Mouse (Mus musculus) liver, embryonic 14 days (tissue): ENCODE measurements around the gene Gm42957. TPM values are rescaled to one million over a fixed set of nuclear protein-coding genes. Genes with fewer than 3 reads are reported as not detected.

Experiments used
- polyA plus RNA-seq: library from polyadenylated mRNA; depleted of rRNA; stranded (reverse); fragments of >200 nt; gene quantifications from 2 replicates; pipeline ENCODE4 v1.2.3, GENCODE M21; 2012; rRNA removed

Gm42957 gene
- polyA plus RNA-seq: 0.03 TPM in 2 replicates

GRCm38 (mm10) chr3:96634928-96635879 lies at the start of gene Gm42957, which contains the start of gene Pex11b:
TSS of gene Gm42957 (plus strand) at chr3:96635474.
TSS of gene Pex11b (plus strand) at chr3:96635376.

DNA sequence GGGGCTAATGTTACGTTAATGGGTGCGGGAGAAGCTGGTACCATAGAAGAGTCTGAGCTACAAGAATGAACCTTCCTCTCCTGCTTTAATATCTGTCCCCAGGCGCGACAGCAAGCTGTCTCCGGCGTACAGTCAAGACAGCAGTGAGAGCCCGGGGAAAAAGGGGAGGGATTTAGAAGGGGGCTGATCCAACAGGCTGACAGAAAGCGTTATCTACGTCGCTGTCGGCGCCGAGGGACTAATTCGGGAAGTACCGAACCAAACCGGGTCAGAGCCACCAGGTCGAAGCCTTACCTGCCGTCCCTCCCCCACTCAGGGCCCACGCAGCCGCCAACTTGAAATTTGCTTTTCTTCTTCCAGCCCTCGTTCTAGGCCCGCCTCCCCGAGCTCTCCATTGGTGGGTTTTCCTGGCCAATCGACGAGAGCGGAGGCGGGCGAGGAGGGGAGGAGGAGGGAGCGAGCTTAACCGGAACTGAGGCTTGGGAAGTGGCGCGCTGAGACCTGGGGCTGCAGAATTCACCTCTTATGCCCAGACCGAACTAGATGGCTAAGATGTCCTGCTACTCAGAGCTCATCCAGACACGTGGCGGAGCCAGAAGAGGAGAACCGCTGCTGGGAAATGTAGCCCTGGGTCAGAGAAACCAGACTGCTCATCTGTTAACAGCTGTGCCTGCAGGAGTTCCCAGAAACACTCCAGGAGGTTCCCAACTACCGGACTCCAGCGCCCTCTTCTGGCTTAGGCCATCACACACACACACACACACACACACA lies 41.3 kb upstream of the Gm42957 start, which contains the start of gene Polr3gl:
Gene Polr3gl, minus strand, starts transcription at position 392 of the 771 bp plus-strand sequence.

DNA sequence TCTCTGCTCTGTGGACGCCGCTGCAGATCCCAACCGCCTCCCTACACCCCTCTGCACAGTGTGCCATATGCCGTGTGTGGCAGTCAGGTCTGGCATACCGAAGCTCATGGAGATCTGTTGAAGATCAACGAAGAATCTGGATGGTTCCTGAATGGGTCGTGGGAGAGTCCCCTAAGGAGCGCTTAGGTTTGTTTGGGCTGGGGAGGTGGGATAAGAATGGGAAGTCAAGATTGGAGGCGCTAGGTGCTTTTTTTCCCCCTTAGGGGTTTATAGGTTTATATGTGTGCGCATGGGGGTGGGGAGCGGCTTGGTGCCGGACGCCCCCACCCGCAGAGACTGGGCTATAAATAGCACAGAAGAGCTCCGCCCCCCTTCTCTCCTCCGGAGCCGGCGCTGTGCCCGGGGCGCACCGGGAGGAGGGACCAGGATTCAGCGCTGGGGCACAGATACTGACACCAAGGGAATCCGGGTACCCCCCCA lies 39.0 kb upstream of the Gm42957 start, which contains the start of gene Ankrd34a:
Gene Ankrd34a, plus strand, starts transcription at position 409 of the 480 bp plus-strand sequence.

GRCm38 (mm10) chr3:96600639-96601250 lies 34.5 kb upstream of the Gm42957 start, which contains the start of gene Lix1l:
TSS of gene Lix1l (plus strand) at chr3:96601149.

DNA sequence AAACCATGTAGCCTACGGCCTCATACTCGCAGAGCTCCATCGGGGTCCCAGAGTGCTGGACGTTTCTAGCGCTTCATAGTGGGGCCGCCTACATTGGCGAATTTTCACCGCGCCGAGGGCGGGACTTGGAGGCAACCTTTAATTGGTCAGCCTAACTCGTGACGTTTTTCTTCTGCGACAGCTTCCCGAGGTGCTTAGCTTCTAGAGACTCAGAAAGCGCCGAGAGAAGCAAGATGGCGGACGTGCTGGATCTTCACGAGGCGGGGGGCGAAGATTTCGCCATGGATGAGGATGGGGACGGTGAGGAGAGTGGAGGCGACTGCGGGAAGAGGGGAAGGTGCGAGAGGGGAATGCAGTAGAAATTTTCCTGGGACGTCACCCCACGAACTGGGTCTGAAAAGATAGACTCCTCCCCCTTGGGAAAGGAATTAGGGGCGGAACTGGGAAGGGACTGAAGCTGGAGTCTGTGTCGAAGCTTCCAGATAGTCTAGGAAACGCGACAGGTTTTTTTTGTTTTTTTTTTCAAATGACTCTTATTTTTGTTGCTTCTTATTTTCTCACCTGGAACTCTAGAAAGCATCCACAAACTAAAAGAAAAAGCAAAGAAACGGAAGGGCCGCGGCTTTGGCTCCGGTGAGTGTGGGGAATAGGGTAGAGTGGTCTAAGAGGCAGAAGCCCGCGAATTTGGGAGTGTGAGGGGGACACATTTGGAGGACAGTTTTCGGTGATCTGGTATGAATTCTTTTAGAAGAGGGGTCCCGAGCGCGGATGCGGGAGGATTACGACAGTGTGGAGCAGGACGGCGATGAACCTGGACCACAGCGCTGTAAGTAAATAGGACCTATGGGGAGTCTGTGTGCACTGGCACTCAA lies 5.3 kb upstream of the Gm42957 start, which contains the start of gene Rbm8a:
Gene Rbm8a, plus strand, starts transcription at position 205 of the 872 bp plus-strand sequence.

DNA sequence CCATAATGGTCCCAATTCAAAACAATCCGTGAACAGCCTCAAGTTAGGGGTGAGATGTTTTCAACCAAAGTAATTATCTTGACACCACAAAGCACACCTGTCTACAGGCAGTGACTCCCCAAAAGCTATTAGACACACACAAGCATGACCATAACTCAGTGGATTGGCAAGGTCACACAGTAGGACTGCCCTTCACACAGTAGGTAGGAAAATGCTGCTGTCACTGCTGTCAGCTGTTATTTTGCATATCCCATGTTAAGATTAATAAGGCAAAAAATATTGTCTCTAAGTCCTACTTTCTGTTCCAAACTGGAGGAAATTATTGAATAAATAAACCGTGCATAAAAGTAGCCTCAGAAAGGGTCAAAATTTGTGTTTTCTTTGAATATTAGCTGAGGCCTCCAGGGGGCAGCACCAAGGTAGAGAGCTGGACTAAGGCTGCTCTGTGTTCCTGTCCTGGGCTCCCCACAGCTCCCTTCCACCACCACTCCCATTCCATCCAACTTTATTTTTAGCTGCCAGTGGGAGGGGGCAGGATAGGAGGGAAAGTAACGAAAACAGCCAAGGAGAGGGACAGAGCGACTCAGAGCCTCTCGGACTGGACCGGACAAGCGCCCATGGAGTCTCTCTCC lies 9.9 kb downstream of the Gm42957 start, which contains the start of gene Itga10:
Gene Itga10, plus strand, starts transcription at position 567 of the 632 bp plus-strand sequence.

GRCm38 (mm10) chr3:96669727-96670468 lies 34.6 kb downstream of the Gm42957 start, which contains the start of gene Ankrd35:
TSS of gene Ankrd35 (plus strand) at chr3:96670131.

DNA sequence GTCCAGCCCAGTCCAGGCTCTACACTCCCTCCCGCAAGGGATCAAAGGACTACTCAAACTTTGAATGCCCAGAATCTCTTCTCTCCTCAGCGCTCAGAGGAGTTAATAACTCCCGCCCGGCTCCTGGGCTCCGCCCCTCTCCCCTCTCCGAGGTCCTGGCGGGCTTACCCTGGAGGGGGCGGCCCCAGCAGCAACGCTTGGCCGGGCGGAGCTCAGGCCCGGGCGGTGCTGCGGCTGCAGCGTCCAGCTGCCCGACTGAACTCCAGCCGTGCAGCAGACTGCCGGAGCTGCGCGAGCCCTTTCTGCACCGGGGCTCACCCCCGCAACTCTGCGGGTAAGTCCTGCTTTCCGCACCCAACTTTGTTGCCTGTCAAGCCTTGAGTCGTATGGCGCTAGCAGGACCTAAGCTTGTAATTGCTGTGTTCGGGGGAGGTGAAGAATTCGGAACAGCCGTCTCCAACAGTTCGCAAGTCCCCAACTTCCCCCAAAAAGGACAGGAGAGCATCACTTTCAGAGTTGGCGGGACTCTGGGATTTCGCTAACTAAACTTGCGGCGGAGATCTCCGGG lies 61.0 kb downstream of the Gm42957 start, which contains the start of gene Pias3:
Gene Pias3, plus strand, starts transcription at position 187 of the 568 bp plus-strand sequence.

Other genes starting within 250 kb of the Gm42957 start
- gene BC107364, start 183.2 kb upstream of the Gm42957 start, polyA plus RNA-seq: 0.02 and 0.05 TPM in 2 replicates
- gene Hfe2, start 110.3 kb upstream of the Gm42957 start, polyA plus RNA-seq: 3.9 and 4.2 TPM in 2 replicates
- 33.6 and 47.5 TPM in 2 replicates for gene Txnip, start 77.5 kb upstream of the Gm42957 start, polyA plus RNA-seq
- gene Gm16253, start 58.5 kb upstream of the Gm42957 start, polyA plus RNA-seq: not detected in 2 replicates
- gene Polr3gl, start 41.3 kb upstream of the Gm42957 start, polyA plus RNA-seq: 12.0 and 14.4 TPM in 2 replicates
- 0.03 TPM in 2 replicates for gene Ankrd34a, start 38.8 kb upstream of the Gm42957 start, polyA plus RNA-seq
- gene Lix1l, start 34.3 kb upstream of the Gm42957 start, polyA plus RNA-seq: 3.0 TPM in 2 replicates
- gene Rbm8a, start 5.5 kb upstream of the Gm42957 start, polyA plus RNA-seq: 25.0 and 29.0 TPM in 2 replicates
- 9.9 and 11.7 TPM in 2 replicates for gene Pex11b, start 98 bp upstream of the Gm42957 start, polyA plus RNA-seq
- gene Itga10, start 10.1 kb downstream of the Gm42957 start, polyA plus RNA-seq: 0.43 and 0.45 TPM in 2 replicates
- 0.32 and 0.43 TPM in 2 replicates for gene Ankrd35, start 34.7 kb downstream of the Gm42957 start, polyA plus RNA-seq
- gene Pias3, start 60.9 kb downstream of the Gm42957 start, polyA plus RNA-seq: 4.6 and 5.6 TPM in 2 replicates
- gene Nudt17, start 73.1 kb downstream of the Gm42957 start, polyA plus RNA-seq: 0.45 and 0.60 TPM in 2 replicates
- gene Polr3c, start 92.2 kb downstream of the Gm42957 start, polyA plus RNA-seq: 20.9 and 23.9 TPM in 2 replicates
- gene Rnf115, start 92.2 kb downstream of the Gm42957 start, polyA plus RNA-seq: 11.8 and 14.6 TPM in 2 replicates
- gene Pdzk1, start 193.8 kb downstream of the Gm42957 start, polyA plus RNA-seq: 6.7 and 6.9 TPM in 2 replicates
- 0.05 and 0.19 TPM in 2 replicates for gene Cd160, start 193.9 kb downstream of the Gm42957 start, polyA plus RNA-seq